Comparison of ENCODE assay signal across 8 mouse cellular contexts in the genomic region with DNA sequence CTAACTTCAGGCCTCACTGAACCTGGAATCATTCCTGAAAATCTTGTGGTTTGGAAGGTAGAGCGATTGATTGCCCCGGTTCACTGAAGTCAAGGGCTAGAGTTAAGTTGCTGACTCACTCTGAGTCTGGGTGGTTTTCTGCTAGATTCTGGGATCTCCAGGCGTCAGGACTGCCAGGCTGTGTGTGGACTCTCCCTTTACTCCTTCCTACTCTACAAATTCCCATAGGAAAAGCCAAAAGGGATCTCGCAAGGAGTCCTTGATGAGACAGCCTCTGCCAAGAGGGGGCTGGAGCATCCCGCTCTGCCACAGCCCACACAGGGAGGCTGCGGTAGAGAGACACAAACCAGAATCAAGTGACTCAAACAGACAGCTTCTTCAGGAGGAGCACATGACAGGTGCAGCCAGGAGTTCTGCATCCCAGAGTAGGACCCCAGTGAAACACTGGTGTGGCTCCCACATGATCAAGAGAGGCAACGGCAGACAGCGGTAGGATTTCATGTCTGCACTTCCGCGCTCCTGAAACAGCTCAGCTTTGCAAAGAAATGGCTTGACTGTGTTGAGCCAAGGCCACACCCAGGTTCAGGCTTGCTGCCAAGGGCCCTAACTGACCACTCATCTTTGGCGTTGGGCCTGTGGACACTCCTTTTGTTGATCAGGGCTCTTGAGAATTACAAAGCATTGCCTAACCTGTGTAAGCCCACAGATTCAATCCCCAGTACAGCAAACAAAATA. TPM values are rescaled to one million over a fixed set of nuclear protein-coding genes. Genes with fewer than 3 reads are reported as not detected.
A peak's percentile ranks its signal among the peaks of the same experiment; 100 is the strongest.
DNase-seq lines count a peak whose midpoint lies in the region; ATAC-seq and TF ChIP-seq lines count a peak whose summit lies in the region.

No protein-coding gene starts in this region.

- no peak for TF ChIP-seq POLR2A in liver, adult 2 months (IDR thresholded peaks at IDR 0.05; ENCODE audit: extremely low read depth, insufficient read depth, low read length)
- TF ChIP-seq POLR2A in lung, adult 2 months (IDR thresholded peaks at IDR 0.05; ENCODE audit: borderline replicate concordance, extremely low read depth, low read depth, low read length), result peak; percentile 40; the same call in 1 of the 2 replicates

- TF ChIP-seq CTCF in liver, adult 2 months (IDR thresholded peaks at IDR 0.05; ENCODE audit: low read depth, low read length), result no peak
- TF ChIP-seq CTCF in lung, adult 2 months (IDR thresholded peaks at IDR 0.05; ENCODE audit: insufficient read depth, low read length), result no peak

- peaks cover 13% of the 10 kb centered on the region for H3K4me1 ChIP-seq in liver, adult 2 months (ENCODE audit: control insufficient read depth, insufficient read depth, low read length)
- H3K4me1 ChIP-seq in lung, adult 2 months (ENCODE audit: control insufficient read depth, insufficient read depth, low read length), result peaks cover 13% of the 10 kb centered on the region
- H3K4me1 ChIP-seq in hindbrain, embryonic 12.5 days, result peaks cover 17% of the 10 kb centered on the region

- no peaks in the 10 kb centered on the region for H3K27me3 ChIP-seq in liver, adult 2 months (ENCODE audit: control insufficient read depth, insufficient read depth, low read length)
- H3K27me3 ChIP-seq in hindbrain, embryonic 12.5 days, result no peaks in the 10 kb centered on the region

- no peaks in the 10 kb centered on the region for H3K79me2 ChIP-seq in liver, adult 2 months (ENCODE audit: control insufficient read depth, insufficient read depth, low read length)

- 16% methylated on average over 11 of the region's 11 CpGs for WGBS in liver, adult 2 months
- WGBS in lung, adult 2 months, result 25% methylated on average over 11 of the region's 11 CpGs
- 89% methylated on average over 11 of the region's 11 CpGs for WGBS in hindbrain, embryonic 12.5 days

- DNase-seq in liver, adult 2 months (ENCODE audit: extremely low read depth, low read depth, low spot score), result peak; percentile 94
- no peak for DNase-seq in liver
- peak; percentile 60 for DNase-seq in ZHBTc4 (ENCODE audit: low read depth, low spot score)
- DNase-seq in gastrocnemius, postnatal 36 days, result peak; percentile 77 to 78
- DNase-seq in lung, adult 2 months, result peak; percentile 87
- DNase-seq in embryo, embryonic 10.5 days (ENCODE audit: low spot score), result no peak

- H3K4me3 ChIP-seq in liver, adult 2 months (ENCODE audit: insufficient read depth, low read depth, low read length), result peak overlapping the region; percentile 52
- no peak overlapping the region for H3K4me3 ChIP-seq in lung, adult 2 months (replicated peaks; ENCODE audit: extremely low read depth, low read depth, low read length)
- H3K4me3 ChIP-seq in hindbrain, embryonic 12.5 days, result no peak overlapping the region

- ATAC-seq in megakaryocyte, adult 5-6 weeks (ENCODE audit: poor library complexity, severe bottlenecking), result no peak
- no peak for ATAC-seq in hindbrain, embryonic 12.5 days (ENCODE audit: low FRiP score)

- H3K36me3 ChIP-seq in liver, adult 2 months (ENCODE audit: control insufficient read depth, insufficient read depth, low read length), result no peaks in the 10 kb centered on the region
- no peaks in the 10 kb centered on the region for H3K36me3 ChIP-seq in hindbrain, embryonic 12.5 days

- H3K27ac ChIP-seq in liver, adult 2 months (replicated peaks; ENCODE audit: insufficient read depth, low read depth, low read length), result peak overlapping the region; percentile 99
- no peak overlapping the region for H3K27ac ChIP-seq in hindbrain, embryonic 12.5 days

- peak overlapping the region; percentile 67 for H3K9ac ChIP-seq in liver, adult 2 months (ENCODE audit: low read depth, low read length)
- no peak overlapping the region for H3K9ac ChIP-seq in hindbrain, embryonic 12.5 days

- H3K9me3 ChIP-seq in hindbrain, embryonic 12.5 days (replicated peaks), result no peaks in the 10 kb centered on the region

- no peak overlapping the region for H3K4me2 ChIP-seq in hindbrain, embryonic 12.5 days (replicated peaks)

- intact Hi-C loops in gastrocnemius, postnatal 36 days (cut with DNase I), result loop anchor here (5.0 kb wide), 1 partner anchor 39 kb away; a partner anchor contains a TSS

RNA-seq across cellular contexts. Expression of a gene that starts 41.1 kb away (rescaled TPM):
- 11.7 and 14.5 TPM in 2 replicates for total RNA-seq in liver, adult 2 months (2014; rRNA removed)
- 1.5 and 1.7 TPM in 2 replicates for polyA plus RNA-seq in liver, adult 2 months (2012; rRNA removed)
- 10 to 100 TPM; 75.7 to 78.2 TPM for total RNA-seq in gastrocnemius, postnatal 36 days (2021)
- polyA plus RNA-seq in lung, adult 2 months (2012; rRNA removed), result 6.5 and 11.4 TPM in 2 replicates
- 53.0 and 63.4 TPM in 2 replicates for total RNA-seq in megakaryocyte, adult 5-6 weeks (2015)
- total RNA-seq in megakaryocyte, adult 5-6 weeks (2017), result 65.0 and 75.9 TPM in 2 replicates
- 25.4 and 25.6 TPM in 2 replicates for polyA plus RNA-seq in hindbrain, embryonic 12.5 days (2016; fragmentation: Nextera tagmentation; extraction: Ambion mirVana)

RNA-seq across cellular contexts. Expression of a gene that starts 42.8 kb away (rescaled TPM):
- total RNA-seq in liver, adult 2 months (2014; rRNA removed), result 8.8 and 11.5 TPM in 2 replicates
- polyA plus RNA-seq in liver, adult 2 months (2012; rRNA removed), result 10.8 and 10.9 TPM in 2 replicates
- total RNA-seq in gastrocnemius, postnatal 36 days (2021), result 100 to 1,000 TPM; 116 to 120 TPM
- polyA plus RNA-seq in lung, adult 2 months (2012; rRNA removed), result 13.6 and 15.1 TPM in 2 replicates
- 34.2 and 34.4 TPM in 2 replicates for total RNA-seq in megakaryocyte, adult 5-6 weeks (2015)
- 28.3 and 33.8 TPM in 2 replicates for total RNA-seq in megakaryocyte, adult 5-6 weeks (2017)
- 65.9 and 75.6 TPM in 2 replicates for polyA plus RNA-seq in hindbrain, embryonic 12.5 days (2016; fragmentation: Nextera tagmentation; extraction: Ambion mirVana)

RNA-seq across cellular contexts. Expression of a gene that starts 52.9 kb away (rescaled TPM):
- total RNA-seq in liver, adult 2 months (2014; rRNA removed), result 0.09 TPM in 1 of 2 replicates, not detected in the other
- 0.02 and 0.09 TPM in 2 replicates for polyA plus RNA-seq in liver, adult 2 months (2012; rRNA removed)
- 1 to 10 TPM in 1 of 2 experiments, under 1 TPM in 1; 0.86 to 1.1 TPM for total RNA-seq in gastrocnemius, postnatal 36 days (2021)
- 0.64 and 1.2 TPM in 2 replicates for polyA plus RNA-seq in lung, adult 2 months (2012; rRNA removed)
- total RNA-seq in megakaryocyte, adult 5-6 weeks (2015), result 0.68 TPM in 1 of 2 replicates, not detected in the other
- not detected in 2 replicates for total RNA-seq in megakaryocyte, adult 5-6 weeks (2017)
- 4.5 and 6.5 TPM in 2 replicates for polyA plus RNA-seq in hindbrain, embryonic 12.5 days (2016; fragmentation: Nextera tagmentation; extraction: Ambion mirVana)

Comparison
In these comparisons a context has a peak if more than half of its experiments do, and no peak if none do; other contexts are left out.
1. DNase-seq: peak in liver, adult 2 months (single experiment), ZHBTc4 (single experiment), gastrocnemius, postnatal 36 days (2 of 2) and lung, adult 2 months (single experiment); none in liver (single experiment) and embryo, embryonic 10.5 days (single experiment).